Mouse (Mus musculus) CD4-positive naive resting alpha-beta T cell, adult 76 days (primary cell): ENCODE measurements around the gene Prss42. TPM values are rescaled to one million over a fixed set of nuclear protein-coding genes. Genes with fewer than 3 reads are reported as not detected.

Experiments
- total RNA-seq: library from RNA; stranded (reverse); gene quantifications from one replicate; pipeline ENCODE4 v1.2.4, GENCODE M21; 2023

The Prss42 gene
- total RNA-seq: not detected

GRCm38 (mm10) chr9:110797866-110798265, at the start of gene Prss42:
Gene Prss42 (plus strand): TSS chr9:110798166.

GRCm38 (mm10) chr9:110813789-110814188, 15.8 kb downstream of the Prss42 start, which contains the start of gene Prss44:
Gene Prss44 (plus strand): TSS chr9:110813994.

GRCm38 (mm10) chr9:110826390-110826789, 28.4 kb downstream of the Prss42 start, which contains the start of gene Prss43:
Gene Prss43 (plus strand): TSS chr9:110826690.

DNA sequence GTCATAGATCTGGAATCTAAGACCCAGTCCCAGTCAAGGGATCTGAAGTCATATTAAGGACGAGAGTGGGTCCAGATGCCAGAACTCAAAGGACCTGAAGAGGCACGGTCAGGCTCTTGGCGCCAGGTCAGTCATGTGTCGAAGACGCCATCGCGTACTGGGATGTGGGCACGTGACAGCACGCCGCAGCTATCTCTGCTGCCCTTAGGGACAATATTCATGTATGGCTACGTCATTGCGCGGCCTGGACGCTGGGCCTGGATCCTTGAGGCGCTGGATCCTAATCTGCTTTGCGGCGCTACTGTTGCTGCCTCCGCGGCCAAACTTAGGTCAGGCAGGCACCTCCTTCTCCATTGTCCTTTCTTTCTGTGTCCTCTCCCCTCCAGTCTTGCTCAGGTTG, 36.4 kb downstream of the Prss42 start, which contains the start of gene Prss45:
Gene Prss45, plus strand, starts transcription at position 178 of the 400 bp plus-strand sequence.

DNA sequence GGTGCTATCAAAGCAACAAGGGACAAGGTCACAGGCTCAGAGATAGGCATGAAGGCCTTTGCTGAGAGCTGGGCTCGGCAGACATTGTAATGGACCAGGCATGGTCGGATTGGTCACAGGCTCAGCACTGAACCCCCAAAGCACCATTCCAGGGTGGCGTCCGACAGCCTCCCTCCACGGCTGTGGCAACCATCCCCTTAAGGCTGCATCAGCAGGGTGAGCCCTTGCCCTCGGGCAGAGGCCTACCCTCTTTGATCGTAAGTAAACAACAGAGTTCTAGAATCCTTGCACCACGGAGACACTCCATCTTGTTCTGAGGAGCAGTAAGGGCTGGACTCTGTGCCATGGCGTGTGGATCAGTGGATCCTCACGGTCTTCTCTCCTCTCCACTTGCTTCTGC, 46.2 kb downstream of the Prss42 start, which contains the start of gene Prss46:
Gene Prss46, plus strand, starts transcription at position 301 of the 400 bp plus-strand sequence.

Other genes with a start within 250 kb of the Prss42 start
- gene Nradd, start 173.7 kb upstream of the Prss42 start, total RNA-seq: 4.3 TPM
- gene Nbeal2, start 144.0 kb upstream of the Prss42 start, total RNA-seq: 66.0 TPM
- 81.8 TPM for gene Ccdc12, start 141.7 kb upstream of the Prss42 start, total RNA-seq
- not detected for gene Myl3, start 56.3 kb upstream of the Prss42 start, total RNA-seq
- gene Pth1r, start 51.0 kb upstream of the Prss42 start, total RNA-seq: not detected
- not detected for gene Prss44, start 15.8 kb downstream of the Prss42 start, total RNA-seq
- gene Prss43, start 28.5 kb downstream of the Prss42 start, total RNA-seq: not detected
- gene Prss45, start 36.4 kb downstream of the Prss42 start, total RNA-seq: not detected
- gene Prss46, start 46.3 kb downstream of the Prss42 start, total RNA-seq: not detected
- not detected for gene Prss50, start 59.8 kb downstream of the Prss42 start, total RNA-seq
- 375 TPM for gene Als2cl, start 81.7 kb downstream of the Prss42 start, total RNA-seq
- 17.3 TPM for gene Tmie, start 81.9 kb downstream of the Prss42 start, total RNA-seq
- gene Fam240a, start 118.7 kb downstream of the Prss42 start, total RNA-seq: 2.2 TPM
- 2.1 TPM for gene Tdgf1, start 148.0 kb downstream of the Prss42 start, total RNA-seq
- gene Lrrc2, start 153.4 kb downstream of the Prss42 start, total RNA-seq: not detected
- gene Rtp3, start 192.4 kb downstream of the Prss42 start, total RNA-seq: not detected
- 2.4 TPM for gene Ltf, start 221.1 kb downstream of the Prss42 start, total RNA-seq